Mouse (Mus musculus) hindbrain, embryonic 15.5 days (tissue): ENCODE results near the gene Gm17720. TPM values are rescaled to one million over a fixed set of nuclear protein-coding genes. Genes with fewer than 3 reads are reported as not detected.
"Not testable (repeated sequence)": the region's sequence is repeated elsewhere in the genome, so short reads cannot be mapped to it uniquely, and the experiment has no call there.

Experiments used
- ATAC-seq: fragments of 200-750 bp; cut with Nextera tagmentation; 2 replicates; pipeline ENCODE4 v1.8.0; 2017; ENCODE audit warnings: low read depth, moderate number of reproducible peaks, moderate TSS enrichment; ENCODE audit not compliant: low FRiP score
- H3K27ac ChIP-seq: fragments of 300-500 bp; sonication (generic); replicated peaks from 2 replicates; pipeline ENCODE4 v1.5.1; 2015; ENCODE audit warnings: mild to moderate bottlenecking, inconsistent platforms
- H3K27me3 ChIP-seq: fragments of 300-500 bp; sonication (generic); 2 replicates; pipeline ENCODE4 v1.6.1; 2015; ENCODE audit warnings: control low read depth, inconsistent platforms
- H3K36me3 ChIP-seq: fragments of 300-500 bp; sonication (generic); 2 replicates; pipeline ENCODE4 v1.6.1; 2015; ENCODE audit warnings: control low read depth, inconsistent platforms
- H3K4me1 ChIP-seq: fragments of 300-500 bp; sonication (generic); replicated peaks from 2 replicates; pipeline ENCODE4 v1.6.1; 2015; ENCODE audit warnings: control low read depth, inconsistent platforms
- H3K4me2 ChIP-seq: fragments of 300-500 bp; sonication (generic); 2 replicates; pipeline ENCODE4 v1.6.1; 2015; ENCODE audit warnings: moderate library complexity, mild to moderate bottlenecking, inconsistent platforms
- H3K4me3 ChIP-seq: fragments of 300-500 bp; sonication (generic); 2 replicates; pipeline ENCODE4 v1.5.1; 2015; ENCODE audit warnings: mild to moderate bottlenecking, inconsistent platforms
- H3K9ac ChIP-seq: fragments of 300-500 bp; sonication (generic); 2 replicates; pipeline ENCODE4 v1.6.1; 2015; ENCODE audit warnings: inconsistent platforms
- H3K9me3 ChIP-seq: fragments of 300-500 bp; sonication (generic); 2 replicates; pipeline ENCODE4 v1.6.1; 2016; ENCODE audit warnings: control low read depth, inconsistent platforms
- WGBS: fragments of 180-500 bp; shearing (Covaris S2); methylation state at CpG from one replicate; pipeline ENCODE4 v1.1.7; 2015; 5-methylcytosine and 5-hydroxymethylcytosine counted together
- polyA plus RNA-seq: library from polyadenylated mRNA; unstranded; fragments of >200 nt; fragmentation: Nextera tagmentation; extraction: Ambion mirVana; gene quantifications from 2 replicates; pipeline ENCODE4 v1.2.1, GENCODE M21; 2015

Gene Gm17720
- polyA plus RNA-seq, 1 experiment from 2014 or later: not detected

- Histone ChIP-seq H3K36me3 (no peaks in the 10 kb centered on the region), H3K4me2 (no peak overlapping the region), H3K4me1 (peaks cover 4% of the 10 kb centered on the region; the same call in 1 of the 2 replicates), H3K9ac (no peak overlapping the region), H3K27me3 (no peaks in the 10 kb centered on the region), H3K9me3 (no peaks in the 10 kb centered on the region), H3K4me3 (no peak overlapping the region), H3K27ac (no peak overlapping the region)
- ATAC-seq: no peak
- WGBS: 58% methylated on average over 2 of the region's 2 CpGs
Measured at GRCm38 (mm10) chr8:110036156-110036555, 66.4 kb downstream of the Gm17720 start.

DNA sequence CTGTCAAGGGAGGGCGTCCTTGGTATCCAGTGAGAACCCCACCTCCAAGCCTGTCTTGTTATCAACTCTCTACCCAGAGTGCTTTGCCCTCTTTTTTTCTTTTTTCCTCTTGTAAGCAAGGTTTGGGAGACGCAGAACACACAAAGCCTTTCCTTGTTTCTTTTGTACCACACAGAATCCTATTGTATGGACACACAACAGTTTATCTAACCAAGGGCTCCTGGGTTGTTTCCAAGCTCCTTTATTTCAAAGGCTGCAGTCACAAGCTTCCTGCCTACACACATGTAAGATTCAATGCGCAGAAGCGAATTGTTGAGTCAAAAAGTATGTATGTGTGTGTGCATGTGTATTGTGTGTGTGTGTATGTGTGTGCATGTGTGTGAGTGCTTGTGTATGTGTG, 68.2 kb downstream of the Gm17720 start:
- no peak for ATAC-seq
- WGBS: 59% methylated on average over 4 of the region's 4 CpGs
- H3K9me3 ChIP-seq: no peaks in the 10 kb centered on the region
- no peak overlapping the region for H3K4me3 ChIP-seq
- no peaks in the 10 kb centered on the region for H3K27me3 ChIP-seq
- no peak overlapping the region for H3K4me2 ChIP-seq
- no peak overlapping the region for H3K27ac ChIP-seq
- no peak overlapping the region for H3K9ac ChIP-seq
- peaks cover 4% of the 10 kb centered on the region; the same call in 1 of the 2 replicates for H3K4me1 ChIP-seq
- no peaks in the 10 kb centered on the region for H3K36me3 ChIP-seq

- not testable (repeated sequence) for H3K4me1 ChIP-seq, H3K4me3 ChIP-seq, H3K27me3 ChIP-seq, H3K36me3 ChIP-seq, H3K9ac ChIP-seq, H3K27ac ChIP-seq, ATAC-seq, H3K9me3 ChIP-seq, H3K4me2 ChIP-seq
- 35% methylated on average over 8 of the region's 8 CpGs for WGBS
Measured at GRCm38 (mm10) chr8:110033771-110034170, 68.8 kb downstream of the Gm17720 start.

Other genes with a start within 250 kb of the Gm17720 start
- 4.4 and 5.3 TPM in 2 replicates for gene Phlpp2, start 234.2 kb downstream of the Gm17720 start, polyA plus RNA-seq
- gene Marveld3, start 140.6 kb downstream of the Gm17720 start, polyA plus RNA-seq: 1.6 and 2.2 TPM in 2 replicates
- not detected in 2 replicates for gene Tat, start 112.3 kb downstream of the Gm17720 start, polyA plus RNA-seq
- not detected in 2 replicates for gene Chst4, start 63.0 kb downstream of the Gm17720 start, polyA plus RNA-seq
- 19.3 and 20.4 TPM in 2 replicates for gene Zfp612, start 23.0 kb downstream of the Gm17720 start, polyA plus RNA-seq
- gene Gm21964, start 1.5 kb downstream of the Gm17720 start, polyA plus RNA-seq: not detected in 2 replicates
- 112 and 126 TPM in 2 replicates for gene Calb2, start 65.5 kb upstream of the Gm17720 start, polyA plus RNA-seq
- 10.0 and 10.9 TPM in 2 replicates for gene Cmtr2, start 112.9 kb upstream of the Gm17720 start, polyA plus RNA-seq
- 0.33 and 0.41 TPM in 2 replicates for gene Hydin, start 164.2 kb upstream of the Gm17720 start, polyA plus RNA-seq